24 mouse cellular contexts compared by ENCODE assay signal in the genomic region with DNA sequence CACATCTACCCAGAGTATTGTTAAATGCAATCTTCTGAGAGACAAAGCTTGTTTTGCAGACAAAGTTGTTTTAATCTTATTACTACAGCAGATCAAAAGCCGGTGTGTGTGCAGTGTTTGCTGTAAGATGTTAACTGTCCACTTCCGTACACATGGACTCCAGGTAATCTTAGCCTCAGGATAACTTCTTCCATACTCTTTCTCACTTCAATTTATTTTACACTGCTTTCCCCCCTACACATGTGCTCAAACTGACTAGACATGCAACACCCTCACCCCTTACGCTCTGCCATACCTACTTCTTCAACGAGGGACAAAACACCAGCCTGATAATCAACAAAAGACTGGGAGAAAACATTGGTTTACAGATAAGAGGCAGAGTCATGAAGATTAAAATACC. TPM values are rescaled to one million over a fixed set of nuclear protein-coding genes. Genes with fewer than 3 reads are reported as not detected.
DNase-seq lines count a peak whose midpoint lies in the region; ATAC-seq lines count a peak whose summit lies in the region.
"Not testable (repeated sequence)": the region's sequence is repeated elsewhere in the genome, so short reads cannot be mapped to it uniquely, and the experiment has no call there.
"Had no signal": no experiment of that assay in that cellular context is flagged by ENCODE, and none has a peak within 500 bp of the region (broad histone marks: within the 10 kb centered on the region; RNA-seq: fewer than 3 reads in every experiment).

No protein-coding gene starts in this region.

- H3K4me1 ChIP-seq in forebrain, embryonic 14.5 days (ENCODE audit: control insufficient read depth, insufficient read depth, low read length); hindbrain, embryonic 15.5 days (replicated peaks); limb, embryonic 11.5 days (ENCODE audit: control insufficient read depth, insufficient read depth, low read length); liver, embryonic 12.5 days; midbrain, embryonic 12.5 days: not testable (repeated sequence)

- not testable (repeated sequence) for H3K4me2 ChIP-seq in forebrain, embryonic 14.5 days (ENCODE audit: low read length); hindbrain, embryonic 15.5 days; limb, embryonic 11.5 days (ENCODE audit: low read depth, severe bottlenecking); liver, embryonic 12.5 days; midbrain, embryonic 12.5 days (replicated peaks)

- not testable (repeated sequence) for H3K9ac ChIP-seq in forebrain, embryonic 14.5 days (ENCODE audit: low read length); hindbrain, embryonic 15.5 days; limb, embryonic 11.5 days (ENCODE audit: low read length); liver, embryonic 12.5 days; midbrain, embryonic 12.5 days (replicated peaks)

- not testable (repeated sequence) for H3K27me3 ChIP-seq in forebrain, embryonic 14.5 days (replicated peaks; ENCODE audit: control insufficient read depth, insufficient read depth, low read length); hindbrain, embryonic 15.5 days; limb, embryonic 11.5 days (ENCODE audit: control insufficient read depth, insufficient read depth, low read length); liver, embryonic 12.5 days (replicated peaks); midbrain, embryonic 12.5 days

- not testable (repeated sequence) for H3K27ac ChIP-seq in forebrain, embryonic 14.5 days (ENCODE audit: low read depth, low read length); hindbrain, embryonic 15.5 days (replicated peaks); limb, embryonic 11.5 days (replicated peaks; ENCODE audit: low read depth, low read length); liver, embryonic 12.5 days; midbrain, embryonic 12.5 days (replicated peaks)

- not testable (repeated sequence) for ATAC-seq in forebrain, embryonic 14.5 days; limb, embryonic 11.5 days (ENCODE audit: insufficient number of reproducible peaks, low FRiP score, low TSS enrichment, low read depth)
- 0 out of 2 replicates have a peak, but pooled peaks have one; percentile 33 for ATAC-seq in hindbrain, embryonic 15.5 days (ENCODE audit: low FRiP score, low read depth)
- ATAC-seq in liver, embryonic 12.5 days = 0 out of 2 replicates have a peak, but pooled peaks have one; percentile 15
- ATAC-seq in midbrain, embryonic 12.5 days (ENCODE audit: low FRiP score, low read depth) = peak; percentile 16; the same call in 1 of the 2 replicates

- H3K36me3 ChIP-seq in forebrain, embryonic 14.5 days (ENCODE audit: control insufficient read depth, insufficient read depth, low read length); hindbrain, embryonic 15.5 days; limb, embryonic 11.5 days (ENCODE audit: control insufficient read depth, insufficient read depth, low read length); liver, embryonic 12.5 days; midbrain, embryonic 12.5 days: not testable (repeated sequence)

- H3K9me3 ChIP-seq in forebrain, embryonic 14.5 days (replicated peaks; ENCODE audit: control insufficient read depth, low read length); limb, embryonic 11.5 days (ENCODE audit: control insufficient read depth, low read length): not testable (repeated sequence)
- H3K9me3 ChIP-seq in hindbrain, embryonic 15.5 days = peaks cover 24% of the 10 kb centered on the region
- peaks cover 14% of the 10 kb centered on the region; the same call in 1 of the 2 replicates for H3K9me3 ChIP-seq in liver, embryonic 12.5 days (replicated peaks)
- peaks cover 25% of the 10 kb centered on the region for H3K9me3 ChIP-seq in midbrain, embryonic 12.5 days

- not testable (repeated sequence) for H3K4me3 ChIP-seq in forebrain, embryonic 14.5 days (ENCODE audit: low read depth, low read length); hindbrain, embryonic 15.5 days; limb, embryonic 11.5 days (ENCODE audit: low read depth, low read length); liver, embryonic 12.5 days; midbrain, embryonic 12.5 days

- DNase-seq in 3T3-L1 (ENCODE audit: low read depth, low spot score) = peak; percentile 21
- DNase-seq in embryo, embryonic 10.5 days (ENCODE audit: low spot score) = peak; percentile 9
- DNase-seq in forebrain, embryonic 14.5 days (ENCODE audit: low spot score) = peak; percentile 1
- peak; percentile 20 for DNase-seq in limb, embryonic 11.5 days (ENCODE audit: low spot score)
- peak; percentile 14 for DNase-seq in yolk sac, embryonic 10.5 days (ENCODE audit: low spot score)

- 79% methylated on average over 4 of the region's 4 CpGs for WGBS in forebrain, embryonic 14.5 days
- WGBS in hindbrain, embryonic 15.5 days = 80% methylated on average over 4 of the region's 4 CpGs
- 79% methylated on average over 4 of the region's 4 CpGs for WGBS in limb, embryonic 11.5 days
- WGBS in liver, embryonic 12.5 days (ENCODE audit: insufficient replicate concordance) = 58% methylated on average over 4 of the region's 4 CpGs
- 78% methylated on average over 4 of the region's 4 CpGs for WGBS in midbrain, embryonic 12.5 days

RNA-seq across cellular contexts. Expression of a gene that starts 23.2 kb away (rescaled TPM):
- not detected in 2 replicates for polyA plus RNA-seq in forebrain, embryonic 14.5 days (2014; fragmentation: Nextera tagmentation; extraction: Ambion mirVana)
- not detected in 2 replicates for polyA plus RNA-seq in hindbrain, embryonic 15.5 days (2015; fragmentation: Nextera tagmentation; extraction: Ambion mirVana)
- polyA plus RNA-seq in limb, embryonic 11.5 days (2014; fragmentation: Nextera tagmentation; extraction: Ambion mirVana) = not detected in 2 replicates
- not detected in 2 replicates for polyA plus RNA-seq in liver, embryonic 12.5 days (2016; fragmentation: Nextera tagmentation; extraction: Ambion mirVana)
- not detected in 2 replicates for polyA plus RNA-seq in midbrain, embryonic 12.5 days (2016; fragmentation: Nextera tagmentation; extraction: Ambion mirVana)
- polyA plus RNA-seq: activated CD4-positive, CD25-positive, alpha-beta regulatory T cell, adult 4 months; adrenal gland, adult 2 months; brain, embryonic 14.5 days; embryonic facial prominence, embryonic 10.5 days; forebrain, embryonic 16.5 days; G1E; heart, adult 2 months; heart, embryonic 13.5 days; hindbrain, embryonic 10.5 days; kidney, embryonic 14.5 days; liver, embryonic 16.5 days; lung, embryonic 16.5 days; midbrain, embryonic 15.5 days; neural tube, embryonic 12.5 days; stomach, embryonic 16.5 days had no signal

RNA-seq across cellular contexts. Expression of a gene that starts 34.0 kb away (rescaled TPM):
- polyA plus RNA-seq in forebrain, embryonic 14.5 days (2014; fragmentation: Nextera tagmentation; extraction: Ambion mirVana) = not detected in 2 replicates
- polyA plus RNA-seq in hindbrain, embryonic 15.5 days (2015; fragmentation: Nextera tagmentation; extraction: Ambion mirVana) = not detected in 2 replicates
- polyA plus RNA-seq in limb, embryonic 11.5 days (2014; fragmentation: Nextera tagmentation; extraction: Ambion mirVana) = not detected in 2 replicates
- not detected in 2 replicates for polyA plus RNA-seq in liver, embryonic 12.5 days (2016; fragmentation: Nextera tagmentation; extraction: Ambion mirVana)
- not detected in 2 replicates for polyA plus RNA-seq in midbrain, embryonic 12.5 days (2016; fragmentation: Nextera tagmentation; extraction: Ambion mirVana)
- polyA plus RNA-seq: activated CD4-positive, CD25-positive, alpha-beta regulatory T cell, adult 4 months; adrenal gland, adult 2 months; brain, embryonic 14.5 days; embryonic facial prominence, embryonic 10.5 days; forebrain, embryonic 16.5 days; G1E; heart, adult 2 months; heart, embryonic 13.5 days; hindbrain, embryonic 10.5 days; kidney, embryonic 14.5 days; limb, embryonic 14.5 days; liver, embryonic 16.5 days; lung, embryonic 16.5 days; midbrain, embryonic 15.5 days; neural tube, embryonic 12.5 days; stomach, embryonic 16.5 days had no signal
